Mouse (Mus musculus) midbrain, embryonic 14.5 days (tissue): ENCODE measurements around the gene Fxr2. TPM values are rescaled to one million over a fixed set of nuclear protein-coding genes. Genes with fewer than 3 reads are reported as not detected.
"Not testable (repeated sequence)": the region's sequence is repeated elsewhere in the genome, so short reads cannot be mapped to it uniquely, and the experiment has no call there.

Experiments
- ATAC-seq: fragments of 200-750 bp; cut with Nextera tagmentation; 2 replicates; pipeline ENCODE4 v1.8.0; 2017; ENCODE audit warnings: moderate number of reproducible peaks, moderate library complexity; ENCODE audit not compliant: low FRiP score, low TSS enrichment
- DNase-seq: peaks from one replicate; pipeline ENCODE4 v3.0.0-alpha.2; 2015
- H3K27ac ChIP-seq: fragments of 300-500 bp; sonication (generic); replicated peaks from 2 replicates; pipeline ENCODE4 v1.5.1; 2014; ENCODE audit warnings: mild to moderate bottlenecking, low read depth, low read length, moderate library complexity
- H3K27me3 ChIP-seq: fragments of 300-500 bp; sonication (generic); 2 replicates; pipeline ENCODE4 v1.6.1; 2014; ENCODE audit warnings: low read length, control low read depth, mixed read lengths; ENCODE audit not compliant: control insufficient read depth, insufficient read depth
- H3K36me3 ChIP-seq: fragments of 300-500 bp; sonication (generic); 2 replicates; pipeline ENCODE4 v1.6.1; 2014; ENCODE audit warnings: low read length, control low read depth; ENCODE audit not compliant: control insufficient read depth, insufficient read depth
- H3K4me1 ChIP-seq: fragments of 300-500 bp; sonication (generic); 2 replicates; pipeline ENCODE4 v1.6.1; 2014; ENCODE audit warnings: mild to moderate bottlenecking, antibody characterized with exemption, low read length, control low read depth; ENCODE audit not compliant: control insufficient read depth, insufficient read depth
- H3K4me2 ChIP-seq: fragments of 300-500 bp; sonication (generic); 2 replicates; pipeline ENCODE4 v1.6.1; 2014; ENCODE audit warnings: mild to moderate bottlenecking, low read length, moderate library complexity
- H3K4me3 ChIP-seq: fragments of 300-500 bp; sonication (generic); replicated peaks from 2 replicates; pipeline ENCODE4 v1.5.1; 2014; ENCODE audit warnings: low read depth, low read length
- H3K9ac ChIP-seq: fragments of 300-500 bp; sonication (generic); replicated peaks from 2 replicates; pipeline ENCODE4 v1.6.1; 2014; ENCODE audit warnings: mild to moderate bottlenecking, low read length, moderate library complexity
- H3K9me3 ChIP-seq: fragments of 300-500 bp; sonication (generic); 2 replicates; pipeline ENCODE4 v1.6.1; 2016; ENCODE audit warnings: low read length, control low read depth, mixed read lengths; ENCODE audit not compliant: control insufficient read depth
- WGBS: fragments of 180-500 bp; shearing (Covaris S2); extraction: QIAGEN DNeasy Blood & Tissue Kit; methylation state at CpG from one replicate; pipeline ENCODE4 v1.1.7; 2014; 5-methylcytosine and 5-hydroxymethylcytosine counted together
- microRNA counts: library from miRNA; unstranded; fragments of <30 nt; microRNA quantifications from one replicate; lab custom pipeline; 2016
- microRNA-seq: library from miRNA; unstranded; fragments of <30 nt; microRNA quantifications from one replicate; pipeline ENCODE4, GENCODE M21; 2016
- polyA plus RNA-seq: library from polyadenylated mRNA; unstranded; fragments of >200 nt; fragmentation: Nextera tagmentation; extraction: Ambion mirVana; gene quantifications from 2 replicates; pipeline ENCODE4 v1.2.1, GENCODE M21; 2014

The Fxr2 gene
- polyA plus RNA-seq, 1 experiment from 2014 or later = 35.9 TPM

- Histone ChIP-seq H3K27me3 (no peaks in the 10 kb centered on the region), H3K4me3 (no peak overlapping the region), H3K9me3 (no peaks in the 10 kb centered on the region; the same call in 1 of the 2 replicates), H3K4me1 (peaks cover 8% of the 10 kb centered on the region), H3K36me3 (no peaks in the 10 kb centered on the region), H3K9ac (no peak overlapping the region), H3K27ac (no peak overlapping the region), H3K4me2 (no peak overlapping the region)
- no peak for ATAC-seq
- 92% methylated on average over 3 of the region's 3 CpGs for WGBS
- no peak for DNase-seq
These were observed 64.6 kb downstream of the Fxr2 start for GRCm38 (mm10) chr11:69697396-69697795.

GRCm38 (mm10) chr11:69698574-69698973 is 65.8 kb downstream of the Fxr2 start:
- peaks cover 8% of the 10 kb centered on the region for H3K4me1 ChIP-seq
- no peaks in the 10 kb centered on the region; the same call in 1 of the 2 replicates for H3K9me3 ChIP-seq
- DNase-seq = no peak
- ATAC-seq = no peak
- no peaks in the 10 kb centered on the region for H3K27me3 ChIP-seq
- H3K4me3 ChIP-seq = no peak overlapping the region
- no peak overlapping the region for H3K27ac ChIP-seq
- 75% methylated on average over 5 of the region's 5 CpGs for WGBS
- H3K9ac ChIP-seq = no peak overlapping the region
- no peak overlapping the region for H3K4me2 ChIP-seq
- H3K36me3 ChIP-seq = no peaks in the 10 kb centered on the region

- H3K4me1 ChIP-seq = peaks cover 8% of the 10 kb centered on the region
- ATAC-seq (no peak), DNase-seq (no peak)
- H3K27me3 ChIP-seq = no peaks in the 10 kb centered on the region
- no peak overlapping the region for H3K27ac ChIP-seq
- no peak overlapping the region for H3K4me2 ChIP-seq
- H3K36me3 ChIP-seq = no peaks in the 10 kb centered on the region
- no peaks in the 10 kb centered on the region; the same call in 1 of the 2 replicates for H3K9me3 ChIP-seq
- WGBS = 86% methylated on average over 1 of the region's 1 CpGs
- H3K9ac ChIP-seq = 0 out of 2 replicates have a peak overlapping the region, but pooled peaks have one; percentile 27
- no peak overlapping the region for H3K4me3 ChIP-seq
These were observed 66.8 kb downstream of the Fxr2 start for GRCm38 (mm10) chr11:69699595-69699994.

- H3K9ac ChIP-seq, H3K36me3 ChIP-seq, DNase-seq, H3K4me2 ChIP-seq, H3K27ac ChIP-seq, H3K9me3 ChIP-seq, ATAC-seq, H3K4me1 ChIP-seq, H3K27me3 ChIP-seq, H3K4me3 ChIP-seq: not testable (repeated sequence)
- 91% methylated on average over 10 of the region's 10 CpGs for WGBS
These were observed 70.1 kb downstream of the Fxr2 start for GRCm38 (mm10) chr11:69702886-69703285.

MicroRNAs encoded within 50 kb of the gene (microRNA counts, 519-probe panel; counts per million panel counts)
- microRNA mmu-miR-1934 (lab: Ali Mortazavi, UCI) (not detected), microRNA mmu-miR-467f (lab: Ali Mortazavi, UCI) (3,868 counts per million, percentile 23 among the panel's probes with 10 or more counts)

Small RNA genes lying within 50 kb of the gene (microRNA-seq; reads per million reads assigned to microRNA genes)
- gene Mir1934 (3.4 reads per million, percentile 21 among the genes with 10 or more reads in this experiment), gene Mir467f (not detected)

Other genes starting within 250 kb of the Fxr2 start
- gene Naa38, start 237.5 kb upstream of the Fxr2 start, polyA plus RNA-seq = 97.6 and 123 TPM in 2 replicates
- 17.0 and 24.8 TPM in 2 replicates for gene Cyb5d1, start 237.4 kb upstream of the Fxr2 start, polyA plus RNA-seq
- 2.6 and 4.9 TPM in 2 replicates for gene Tmem88, start 234.8 kb upstream of the Fxr2 start, polyA plus RNA-seq
- gene Kdm6b, start 219.3 kb upstream of the Fxr2 start, polyA plus RNA-seq = 41.1 and 41.2 TPM in 2 replicates
- 4.8 and 5.7 TPM in 2 replicates for gene Dnah2, start 83.9 kb upstream of the Fxr2 start, polyA plus RNA-seq
- 40.7 and 109 TPM in 2 replicates for gene Efnb3, start 72.8 kb upstream of the Fxr2 start, polyA plus RNA-seq
- 22.5 and 22.7 TPM in 2 replicates for gene Wrap53, start 52.7 kb upstream of the Fxr2 start, polyA plus RNA-seq
- 66.1 and 69.2 TPM in 2 replicates for gene Trp53, start 52.6 kb upstream of the Fxr2 start, polyA plus RNA-seq
- 46.5 and 46.7 TPM in 2 replicates for gene Atp1b2, start 27.0 kb upstream of the Fxr2 start, polyA plus RNA-seq
- gene Shbg, start 15.1 kb upstream of the Fxr2 start, polyA plus RNA-seq = not detected in 2 replicates
- 21.6 and 22.5 TPM in 2 replicates for gene Sat2, start 11.0 kb upstream of the Fxr2 start, polyA plus RNA-seq
- not detected in 2 replicates for gene Sox15, start 22.3 kb downstream of the Fxr2 start, polyA plus RNA-seq
- 64.0 and 108 TPM in 2 replicates for gene Mpdu1, start 29.7 kb downstream of the Fxr2 start, polyA plus RNA-seq
- 3.7 and 7.9 TPM in 2 replicates for gene Cd68, start 33.2 kb downstream of the Fxr2 start, polyA plus RNA-seq
- gene Eif4a1, start 39.4 kb downstream of the Fxr2 start, polyA plus RNA-seq = 707 and 863 TPM in 2 replicates
- 93.3 and 103 TPM in 2 replicates for gene Senp3, start 49.1 kb downstream of the Fxr2 start, polyA plus RNA-seq
- gene Tnfsf13, start 52.8 kb downstream of the Fxr2 start, polyA plus RNA-seq = 0.16 and 0.25 TPM in 2 replicates
- 1.6 and 3.0 TPM in 2 replicates for gene Tnfsf12, start 62.9 kb downstream of the Fxr2 start, polyA plus RNA-seq
- 0.51 and 1.1 TPM in 2 replicates for gene Tnfsfm13, start 63.1 kb downstream of the Fxr2 start, polyA plus RNA-seq
- gene Polr2a, start 125.6 kb downstream of the Fxr2 start, polyA plus RNA-seq = 20.0 and 30.7 TPM in 2 replicates
- gene Slc35g3, start 129.0 kb downstream of the Fxr2 start, polyA plus RNA-seq = 0.14 TPM in 1 of 2 replicates, not detected in the other
- gene Zbtb4, start 132.9 kb downstream of the Fxr2 start, polyA plus RNA-seq = 3.8 and 4.2 TPM in 2 replicates
- 0.80 and 1.3 TPM in 2 replicates for gene Chrnb1, start 163.0 kb downstream of the Fxr2 start, polyA plus RNA-seq
- gene Fgf11, start 168.9 kb downstream of the Fxr2 start, polyA plus RNA-seq = 3.2 and 3.6 TPM in 2 replicates
- 0.58 and 0.82 TPM in 2 replicates for gene Tmem102, start 172.6 kb downstream of the Fxr2 start, polyA plus RNA-seq
- not detected in 2 replicates for gene Gm39566, start 182.3 kb downstream of the Fxr2 start, polyA plus RNA-seq
- gene Spem2, start 185.5 kb downstream of the Fxr2 start, polyA plus RNA-seq = not detected in 2 replicates
- 0.49 and 0.85 TPM in 2 replicates for gene Spem1, start 189.2 kb downstream of the Fxr2 start, polyA plus RNA-seq
- 25.1 and 32.4 TPM in 2 replicates for gene Nlgn2, start 204.8 kb downstream of the Fxr2 start, polyA plus RNA-seq
- 313 and 417 TPM in 2 replicates for gene Tmem256, start 205.5 kb downstream of the Fxr2 start, polyA plus RNA-seq
- 41.3 and 51.9 TPM in 2 replicates for gene Plscr3, start 213.4 kb downstream of the Fxr2 start, polyA plus RNA-seq
- gene Tnk1, start 225.7 kb downstream of the Fxr2 start, polyA plus RNA-seq = not detected in 2 replicates
- gene Tmem95, start 245.0 kb downstream of the Fxr2 start, polyA plus RNA-seq = not detected in 2 replicates
- 0.74 and 1.0 TPM in 2 replicates for gene Kctd11, start 248.4 kb downstream of the Fxr2 start, polyA plus RNA-seq